Mouse (Mus musculus) right cerebral cortex, postnatal 10 days (tissue): ENCODE measurements at regions not wholly inside any gene's neighbourhood (a gene's known extent, or its start where the extent isn't known, plus 50 kb on each side); places are given as distances from the start of the nearest gene placed in this dataset.

ENCODE experiments used
- DNase-seq, 2 experiments: peaks; one replicate each; pipeline ENCODE4 v3.0.0; 2021; ENCODE audit warnings: low spot score in 2 of 2

DNA sequence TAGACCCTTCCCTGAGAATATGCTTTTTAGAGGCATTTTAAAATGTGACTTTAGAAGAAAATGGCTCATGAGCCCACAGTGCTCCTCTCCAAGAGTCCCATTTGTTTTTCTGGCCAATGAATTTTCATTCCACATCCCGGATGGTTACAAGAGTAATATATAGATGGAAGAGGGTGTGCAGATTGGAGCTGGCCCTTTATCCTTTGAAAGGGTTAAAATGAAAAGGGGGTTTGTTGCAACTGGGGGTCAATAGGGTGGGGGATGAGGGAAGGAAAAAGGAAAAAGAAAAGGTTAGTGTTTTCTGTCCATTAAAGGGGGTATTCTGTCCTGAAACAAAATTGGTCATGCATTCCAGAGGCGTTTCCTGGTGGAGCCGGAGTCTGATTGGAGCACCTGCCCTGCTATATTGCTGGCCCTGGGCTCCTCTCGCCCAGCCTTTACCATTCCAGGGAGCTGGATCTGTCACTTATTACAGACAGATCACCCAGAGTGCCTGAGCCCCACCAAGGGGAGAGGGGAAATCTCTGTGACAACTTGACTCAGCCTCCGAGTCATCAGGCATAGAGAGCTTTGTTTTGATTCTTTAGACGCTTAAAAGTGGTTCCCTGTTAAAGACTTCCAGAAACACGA, 666.7 kb downstream of the Pkhd1 start:
- DNase-seq = no peak

DNA sequence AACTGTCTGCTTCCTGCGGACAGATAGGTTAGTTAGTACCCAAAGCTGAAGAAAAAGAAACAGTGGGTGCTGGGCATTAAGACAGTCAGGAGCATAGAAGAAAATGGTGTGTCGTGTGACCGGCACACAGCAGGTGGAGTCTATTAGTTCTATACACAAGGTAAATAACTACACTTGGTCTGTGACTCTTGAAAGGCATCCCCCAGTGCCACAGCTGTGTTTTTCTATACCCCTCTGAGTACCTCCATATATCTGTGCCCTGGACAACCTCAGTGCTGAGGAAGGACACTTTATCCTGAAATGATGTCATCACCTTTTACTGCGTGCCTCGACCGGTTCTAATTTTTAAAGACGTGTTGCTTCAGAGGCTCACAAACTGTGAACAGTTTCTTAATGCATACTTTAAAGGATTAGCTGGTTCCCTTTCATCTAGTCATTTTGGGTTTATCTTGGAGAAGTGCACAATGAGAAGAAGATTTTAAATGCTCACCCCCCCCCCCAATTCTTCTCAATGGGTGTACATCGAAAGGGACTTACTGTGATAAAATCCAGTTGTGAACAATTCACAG, 666.1 kb downstream of the Pkhd1 start:
- DNase-seq = no peak

- DNase-seq = no peak
These were observed 644.5 kb downstream of the Pkhd1 start for GRCm38 (mm10) chr1:19973364-19973763.

DNA sequence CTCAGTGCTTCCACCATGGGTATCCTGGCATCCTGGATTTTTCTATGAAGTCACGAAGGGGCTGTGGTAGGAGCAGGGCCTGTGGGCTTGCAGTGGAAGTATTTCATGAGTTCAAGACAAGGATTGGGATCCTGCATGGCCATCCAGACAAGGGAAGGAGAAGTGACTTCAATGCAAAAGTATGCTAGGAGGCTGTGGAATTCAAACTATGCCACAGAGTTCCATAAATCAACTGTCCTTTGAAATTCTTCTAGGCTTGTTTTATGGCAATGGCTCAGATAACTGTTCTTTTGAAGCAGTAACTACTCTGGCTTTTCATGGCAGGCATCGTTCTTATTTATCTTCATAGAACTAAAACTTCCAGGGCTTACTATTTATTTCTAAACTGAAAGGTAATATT, 643.9 kb downstream of the Pkhd1 start:
- DNase-seq = no peak

DNA sequence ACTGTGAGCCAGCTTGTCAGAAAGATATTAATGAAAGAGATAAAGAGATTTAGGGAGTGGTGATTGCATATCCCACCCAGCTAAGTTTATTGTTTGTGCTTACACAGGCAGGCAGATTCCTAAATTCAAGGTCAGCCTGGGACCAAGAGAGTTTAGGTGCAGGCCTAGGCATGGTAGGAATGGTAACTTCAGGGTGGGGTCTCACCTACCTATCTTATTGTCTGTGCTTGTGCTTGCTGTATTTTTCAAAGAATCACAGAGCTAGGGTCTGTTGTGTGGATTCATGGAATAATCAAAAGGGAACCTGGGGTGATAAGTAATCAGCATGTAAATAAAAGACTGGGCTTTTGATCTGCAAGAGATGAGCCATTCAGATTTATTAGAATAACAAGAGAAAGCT, 642.4 kb downstream of the Pkhd1 start:
- DNase-seq = no peak

- DNase-seq = no peak
These were observed 636.7 kb downstream of the Pkhd1 start for GRCm38 (mm10) chr1:19981189-19981588.

DNA sequence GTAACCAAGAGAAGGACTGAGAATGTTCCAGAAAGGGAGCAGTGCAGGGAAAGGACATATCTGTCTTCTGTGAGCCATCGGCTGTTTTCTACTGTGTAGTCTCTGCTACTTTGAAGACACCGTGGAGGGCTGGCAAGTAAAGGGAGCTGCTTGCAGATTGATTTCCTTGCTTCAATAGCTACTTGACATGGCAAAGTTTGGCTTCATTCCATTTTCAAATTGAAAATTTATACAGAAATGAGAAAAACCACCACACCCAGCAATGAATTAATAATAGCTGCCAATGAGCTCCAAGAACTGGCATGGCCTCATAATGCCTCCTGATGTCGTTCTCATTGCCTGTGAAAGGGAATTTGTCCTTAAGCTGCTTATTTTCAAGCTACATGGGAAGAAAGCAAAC, 635.1 kb downstream of the Pkhd1 start:
- no peak for DNase-seq

GRCm38 (mm10) chr1:19983504-19983903, 634.4 kb downstream of the Pkhd1 start:
- no peak for DNase-seq

DNA sequence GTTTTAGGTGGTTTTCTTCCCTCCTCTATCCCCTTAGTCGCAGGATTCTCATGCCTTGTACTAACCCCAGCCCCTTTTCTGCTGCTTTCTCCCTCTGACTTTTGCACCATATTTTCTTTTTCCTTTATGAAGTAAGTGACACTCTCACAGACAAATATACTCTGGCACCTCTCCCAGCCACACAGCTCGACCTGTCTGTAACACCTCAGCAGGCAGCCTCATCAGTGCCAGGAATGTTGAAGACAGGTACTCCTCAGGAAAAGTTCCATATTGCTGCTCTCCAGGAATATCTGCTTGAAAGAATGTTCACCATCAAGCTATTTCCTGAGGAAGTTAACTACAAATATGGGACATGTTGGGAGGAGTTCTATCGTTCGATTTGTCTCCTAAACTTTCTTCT, 627.9 kb downstream of the Pkhd1 start:
- DNase-seq = no peak
